Mouse (Mus musculus): ENCODE data around the gene Cebpg.

The Cebpg gene

GRCm38 (mm10) chr7:35023251-35023650, 33.1 kb downstream of the Cebpg start:
- no peak for DNase-seq

GRCm38 (mm10) chr7:35021365-35021764, 35.0 kb downstream of the Cebpg start:
- DNase-seq: no peak

- no peak for DNase-seq
Observed at GRCm38 (mm10) chr7:35015252-35015651, 41.1 kb downstream of the Cebpg start.

GRCm38 (mm10) chr7:35013228-35013627, 43.1 kb downstream of the Cebpg start:
- no peak for DNase-seq

GRCm38 (mm10) chr7:35006661-35007060, 49.7 kb downstream of the Cebpg start:
- DNase-seq: no peak

GRCm38 (mm10) chr7:35003171-35003737, 53.1 kb downstream of the Cebpg start:
- no peak for DNase-seq

- peak; percentile 43 to 46 for DNase-seq
Observed at GRCm38 (mm10) chr7:35000839-35001238, 55.5 kb downstream of the Cebpg start.

Data from thymus, postnatal 36 days (tissue).